Mouse (Mus musculus) CH12.LX (cell line): Measurements from ENCODE around the gene Ddi2. TPM values are rescaled to one million over a fixed set of nuclear protein-coding genes. Genes with fewer than 3 reads are reported as not detected.
A peak's percentile ranks its signal among the peaks of the same experiment; 100 is the strongest.

Source experiments
- DNase-seq: peaks from one replicate; pipeline ENCODE4 v3.0.0-alpha.2; 2013; ENCODE audit errors: extremely low read depth
- H3K27ac ChIP-seq: 2 replicates; pipeline ENCODE4 v1.5.1; 2012; ENCODE audit warnings: low read depth, mild to moderate bottlenecking, control low read depth, moderate library complexity; ENCODE audit not compliant: insufficient read depth
- H3K27me3 ChIP-seq: replicated peaks from 2 replicates; pipeline ENCODE3; 2012; ENCODE audit warnings: inconsistent platforms
- H3K36me3 ChIP-seq, 2 experiments: replicated peaks in 1 of 2; 2 replicates each; pipeline versions ENCODE3 to v1.6.1; 2012; ENCODE audit warnings: inconsistent platforms in 1 of 2, low read length in 1 of 2, mild to moderate bottlenecking in 1 of 2, mixed read lengths in 1 of 2, moderate library complexity in 1 of 2; ENCODE audit not compliant: control insufficient read depth in 1 of 2, insufficient read depth in 1 of 2
- H3K4me1 ChIP-seq, 2 experiments: 2 replicates each; pipeline ENCODE4 v1.6.1; 2012; ENCODE audit warnings: inconsistent platforms in 1 of 2, moderate library complexity in 1 of 2; ENCODE audit not compliant: insufficient read depth in 2 of 2, control insufficient read depth in 1 of 2
- H3K4me2 ChIP-seq: 2 replicates; pipeline ENCODE4 v1.6.1; 2012; ENCODE audit warnings: low read depth, mild to moderate bottlenecking, control low read depth; ENCODE audit not compliant: poor library complexity, insufficient read depth, severe bottlenecking
- H3K4me3 ChIP-seq, 3 experiments: fragments of 150-350 bp in 1 of 3; sonication (generic) in 1 of 3; replicated peaks in 1 of 3; 2 replicates each; pipeline versions ENCODE3 to v1.5.1; 2011 to 2012; ENCODE audit warnings: low read depth in 2 of 3, low read length in 2 of 3, mild to moderate bottlenecking in 2 of 3, moderate library complexity in 2 of 3, control low read depth in 1 of 3, improper control_type of control experiment in 1 of 3, inconsistent platforms in 1 of 3, mixed read lengths in 1 of 3; ENCODE audit not compliant: poor library complexity in 1 of 3
- H3K79me2 ChIP-seq: replicated peaks from 2 replicates; pipeline ENCODE4 v1.6.1; 2012; ENCODE audit warnings: mild to moderate bottlenecking, moderate library complexity; ENCODE audit not compliant: control insufficient read depth, poor library complexity, insufficient read depth, severe bottlenecking; ENCODE audit errors: extremely low read depth
- H3K9ac ChIP-seq: 2 replicates; pipeline ENCODE4 v1.6.1; 2012; ENCODE audit warnings: low read depth, mild to moderate bottlenecking, control low read depth, moderate library complexity; ENCODE audit not compliant: insufficient read depth
- H3K9me3 ChIP-seq: replicated peaks from 2 replicates; pipeline ENCODE3; 2012; ENCODE audit warnings: low read length, inconsistent platforms, mixed read lengths
- BHLHE40 ChIP-seq: IDR thresholded peaks from 2 replicates; pipeline ENCODE4 v1.6.1; 2011; ENCODE audit warnings: mild to moderate bottlenecking, low read depth, low read length, improper control_type of control experiment
- CTCF ChIP-seq, 2 experiments: IDR thresholded peaks in 1 of 2; conservative IDR thresholded peaks in 1 of 2; 2 replicates each; pipeline ENCODE4 v1.5.1; 2011 to 2012; ENCODE audit warnings: low read depth in 2 of 2, low read length in 2 of 2, improper control_type of control experiment in 1 of 2, inconsistent platforms in 1 of 2, mild to moderate bottlenecking in 1 of 2, moderate library complexity in 1 of 2
- EP300 ChIP-seq: IDR thresholded peaks from 2 replicates; pipeline ENCODE4 v1.6.1; 2011; ENCODE audit warnings: low read length, improper control_type of control experiment
- ETS1 ChIP-seq: conservative IDR thresholded peaks from 2 replicates; pipeline ENCODE4 v1.6.1; 2012; ENCODE audit warnings: low read depth, mild to moderate bottlenecking, inconsistent platforms, low read length, improper control_type of control experiment, moderate library complexity
- KAT2A ChIP-seq: IDR thresholded peaks from 2 replicates; pipeline ENCODE4 v1.6.1; 2012; ENCODE audit warnings: low read length, improper control_type of control experiment, inconsistent platforms; ENCODE audit not compliant: insufficient replicate concordance
- MEF2A ChIP-seq: IDR thresholded peaks from 2 replicates; pipeline ENCODE4 v1.6.1; 2014; ENCODE audit warnings: low read depth, mild to moderate bottlenecking, inconsistent platforms, low read length, improper control_type of control experiment, borderline replicate concordance
- MYC ChIP-seq: IDR thresholded peaks from 2 replicates; pipeline ENCODE4 v1.6.1; 2011; ENCODE audit warnings: low read depth, mild to moderate bottlenecking, improper control_type of control experiment, low read length
- NELFE ChIP-seq: IDR thresholded peaks from 2 replicates; pipeline ENCODE4 v1.6.1; 2011; ENCODE audit warnings: low read depth, low read length, improper control_type of control experiment
- PAX5 ChIP-seq: IDR thresholded peaks from 2 replicates; pipeline ENCODE4 v1.6.1; 2012; ENCODE audit warnings: low read length, inconsistent platforms, mixed read lengths
- POLR2A ChIP-seq: IDR thresholded peaks from 2 replicates; pipeline ENCODE4 v1.6.1; 2011; ENCODE audit warnings: low read depth, mild to moderate bottlenecking, improper control_type of control experiment, low read length
- POLR2AphosphoS2 ChIP-seq: IDR thresholded peaks from 2 replicates; pipeline ENCODE4 v1.6.1; 2011; ENCODE audit warnings: low read depth, low read length, improper control_type of control experiment
- RAD21 ChIP-seq: IDR thresholded peaks from 2 replicates; pipeline ENCODE4 v1.6.1; 2011; ENCODE audit warnings: low read depth, mild to moderate bottlenecking, low read length, improper control_type of control experiment, moderate library complexity
- SIN3A ChIP-seq: IDR thresholded peaks from 2 replicates; pipeline ENCODE4 v1.6.1; 2012; ENCODE audit warnings: low read length, improper control_type of control experiment, inconsistent platforms
- SMC3 ChIP-seq: IDR thresholded peaks from 2 replicates; pipeline ENCODE4 v1.6.1; 2011; ENCODE audit warnings: low read depth, low read length, improper control_type of control experiment
- ZNF384 ChIP-seq: IDR thresholded peaks from 2 replicates; pipeline ENCODE4 v1.6.1; 2012; ENCODE audit warnings: low read depth, low read length, improper control_type of control experiment, inconsistent platforms
- dilution Hi-C: fragments of 300-500 bp; cut with MboI; formaldehyde crosslinking; loops from 2 replicates; pipeline ENCODE4 v1.14.3; 2020; ENCODE audit warnings: low sequenced_read_pairs; ENCODE audit not compliant: extremely low pct_unique_long_range_greater_than_20kb, extremely low pct_ligation_motif_present
- in situ Hi-C: fragments of 300-500 bp; cut with MboI; formaldehyde crosslinking; loops from 3 replicates; pipeline ENCODE4 v1.14.3; 2019; ENCODE audit warnings: low sequenced_read_pairs, low pct_ligation_motif_present, low pct_unique_long_range_greater_than_20kb, mixed read lengths
- polyA plus RNA-seq: library from polyadenylated mRNA; unstranded; fragments of >175 nt; gene quantifications from 2 replicates; pipeline ENCODE4 v1.2.1, GENCODE M21; 2012; ENCODE audit warnings: low read depth; ENCODE audit not compliant: insufficient read length
- total RNA-seq, 2 experiments: library from RNA; depleted of rRNA; stranded (reverse); fragments of 300-350 nt in 1 of 2; fragments of >200 nt in 1 of 2; gene quantifications; 2 replicates each; pipeline ENCODE4 v1.2.3; 2012 to 2014

Ddi2 gene
- total and polyA plus RNA-seq, 3 experiments = 18.0 to 37.3 (median 19.9) TPM

DNA sequence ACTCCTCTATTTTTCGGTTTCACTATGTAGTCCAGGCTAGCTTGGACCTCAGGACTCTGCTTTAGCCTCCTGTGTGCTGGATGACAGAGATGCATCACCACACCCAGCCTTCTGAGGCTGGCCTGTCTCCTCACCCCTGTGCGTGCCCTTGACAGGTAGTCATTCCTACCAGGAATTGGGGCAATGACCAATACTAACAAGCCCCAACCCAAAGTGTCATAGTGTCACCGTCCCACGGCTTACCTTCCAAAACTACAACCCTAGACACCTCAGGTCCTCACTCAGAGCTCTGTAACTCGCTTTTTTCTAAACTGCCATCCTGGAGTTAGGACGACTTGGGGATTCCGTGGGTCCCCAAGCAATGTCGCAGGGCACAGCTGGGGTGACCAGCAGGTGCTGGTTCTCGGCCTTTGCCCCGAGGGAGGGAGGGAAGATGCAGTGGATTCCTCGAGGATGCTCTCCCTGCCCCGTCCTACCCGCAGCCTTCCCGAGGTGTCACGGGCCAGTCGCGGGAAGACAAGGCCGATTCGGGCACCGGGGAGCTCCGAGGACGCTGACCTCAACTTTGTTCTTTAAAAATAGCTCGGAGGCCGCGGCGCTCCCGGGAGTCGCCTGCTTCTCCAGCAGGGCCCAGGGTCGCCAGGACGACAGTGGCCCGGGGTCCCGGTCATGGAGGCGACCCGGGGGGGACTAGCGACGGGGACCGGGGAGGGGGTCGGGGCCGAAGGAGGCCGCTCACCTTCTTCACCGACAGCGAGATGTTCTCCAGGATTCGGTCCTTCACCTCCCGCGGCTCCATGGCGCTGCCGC, 59.9 kb downstream of the Ddi2 start:
- no peak for DNase-seq
- Histone ChIP-seq H3K9me3 (peaks cover 3% of the 10 kb centered on the region), H3K79me2 (peaks cover 10% of the 10 kb centered on the region; the same call in 1 of the 2 replicates), H3K27ac (no peak overlapping the region), H3K27me3 (no peaks in the 10 kb centered on the region), H3K4me3 (peak overlapping the region; percentile 78 to 83 (median 80)), H3K4me2 (peak overlapping the region; percentile 70), H3K9ac (peak overlapping the region; percentile 81), H3K4me1 (peaks cover 11 to 52% of the 10 kb centered on the region in 2 experiments), H3K36me3 (peaks cover 0 to 17% of the 10 kb centered on the region in 2 experiments)
- dilution Hi-C loops (no loop called here), in situ Hi-C loops (no loop called here)
- TF ChIP-seq POLR2A (no peak), ETS1 (no peak)

DNA sequence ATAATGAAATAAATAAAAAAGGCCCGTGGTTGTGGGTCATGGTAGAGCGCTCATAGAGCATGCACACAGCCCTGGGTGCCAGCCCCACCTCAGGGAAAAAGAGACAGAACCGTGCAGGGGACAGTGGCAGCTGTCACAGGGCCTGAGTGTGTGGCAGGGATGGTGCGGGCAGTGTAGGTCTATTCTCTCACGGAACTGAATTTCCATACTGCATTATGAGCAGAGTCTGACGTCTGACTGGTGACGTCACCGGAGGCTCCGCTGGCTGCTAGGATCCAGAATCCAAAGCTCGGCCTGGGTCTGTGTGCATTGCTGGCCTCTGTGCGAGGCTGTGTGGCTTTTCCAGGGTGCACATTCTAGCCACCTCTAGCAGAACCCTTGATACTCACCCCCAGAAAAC, 62.3 kb downstream of the Ddi2 start:
- Histone ChIP-seq H3K9ac (no peak overlapping the region), H3K4me3 (no peak overlapping the region), H3K79me2 (peaks cover 10% of the 10 kb centered on the region; the same call in 1 of the 2 replicates), H3K4me2 (no peak overlapping the region), H3K9me3 (no peaks in the 10 kb centered on the region), H3K4me1 (peaks cover 16 to 64% of the 10 kb centered on the region in 2 experiments), H3K36me3 (peaks cover 2 to 28% of the 10 kb centered on the region in 2 experiments), H3K27ac (no peak overlapping the region), H3K27me3 (no peaks in the 10 kb centered on the region)
- in situ Hi-C loops = no loop called here
- dilution Hi-C loops = no loop called here
- TF ChIP-seq SIN3A = no peak
- TF ChIP-seq POLR2AphosphoS2 = no peak
- peak; percentile 30; the same call in 1 of the 2 replicates for TF ChIP-seq ETS1
- TF ChIP-seq BHLHE40 = peak; percentile 10; the same call in 1 of the 2 replicates
- peak; percentile 56 for DNase-seq

- dilution Hi-C loops = no loop called here
- H3K36me3 ChIP-seq = peaks cover 2 to 28% of the 10 kb centered on the region in 2 experiments
Observed at GRCm38 (mm10) chr4:141659739-141660138, 63.5 kb downstream of the Ddi2 start.

More at GRCm38 (mm10) chr4:141659739-141660138, 63.5 kb downstream of the Ddi2 start:
- H3K79me2 ChIP-seq = peaks cover 13% of the 10 kb centered on the region; the same call in 1 of the 2 replicates
- TF ChIP-seq POLR2AphosphoS2 (no peak), KAT2A (no peak), MEF2A (no peak), EP300 (no peak), SMC3 (peak; percentile 19; the same call in 1 of the 2 replicates), ZNF384 (peak; percentile 34), CTCF (conservative IDR thresholded peaks at IDR 0.05 in 1 of 2, IDR thresholded peaks at IDR 0.05 in 1 of 2; ENCODE audit: low read depth in 2 of 2, low read length in 2 of 2) (peak in 1 of 2 experiments; percentile 54; a peak in 2 of 4 replicates), PAX5 (no peak), MYC (no peak), RAD21 (peak; percentile 34), NELFE (no peak)
- peaks cover 15 to 65% of the 10 kb centered on the region in 2 experiments for H3K4me1 ChIP-seq
- in situ Hi-C loops = loop anchor here (5.0 kb wide), 1 partner anchor 38 kb away; no protein-coding TSS in a partner anchor
- no peak overlapping the region for H3K27ac ChIP-seq
- no peak overlapping the region for H3K9ac ChIP-seq
- H3K27me3 ChIP-seq = no peaks in the 10 kb centered on the region
- H3K4me2 ChIP-seq = no peak overlapping the region
- no peak overlapping the region for H3K4me3 ChIP-seq
- H3K9me3 ChIP-seq = no peaks in the 10 kb centered on the region
- peak; percentile 35 for DNase-seq
